Mouse (Mus musculus) neural tube, embryonic 12.5 days (tissue): Measurements from ENCODE around the gene Baz2b. TPM values are rescaled to one million over a fixed set of nuclear protein-coding genes. Genes with fewer than 3 reads are reported as not detected.
"Not testable (repeated sequence)": the region's sequence is repeated elsewhere in the genome, so short reads cannot be mapped to it uniquely, and the experiment has no call there.

Source experiments
- ATAC-seq: fragments of 200-750 bp; cut with Nextera tagmentation; 2 replicates; pipeline ENCODE4 v1.8.0; 2017; ENCODE audit warnings: low read depth, mild to moderate bottlenecking, moderate TSS enrichment, moderate library complexity; ENCODE audit not compliant: low FRiP score
- H3K27ac ChIP-seq: fragments of 300-500 bp; sonication (generic); 2 replicates; pipeline ENCODE4 v1.5.1; 2016
- H3K27me3 ChIP-seq: fragments of 300-500 bp; sonication (generic); replicated peaks from 2 replicates; pipeline ENCODE4 v1.6.1; 2016; ENCODE audit warnings: mild to moderate bottlenecking
- H3K36me3 ChIP-seq: fragments of 300-500 bp; sonication (generic); 2 replicates; pipeline ENCODE4 v1.6.1; 2016; ENCODE audit warnings: mild to moderate bottlenecking
- H3K4me1 ChIP-seq: fragments of 300-500 bp; sonication (generic); 2 replicates; pipeline ENCODE4 v1.6.1; 2016
- H3K4me2 ChIP-seq: fragments of 300-500 bp; sonication (generic); replicated peaks from 2 replicates; pipeline ENCODE4 v1.6.1; 2016; ENCODE audit warnings: mild to moderate bottlenecking
- H3K4me3 ChIP-seq: fragments of 300-500 bp; sonication (generic); 2 replicates; pipeline ENCODE4 v1.5.1; 2016
- H3K9ac ChIP-seq: fragments of 300-500 bp; sonication (generic); 2 replicates; pipeline ENCODE4 v1.6.1; 2016; ENCODE audit warnings: mild to moderate bottlenecking
- H3K9me3 ChIP-seq: fragments of 300-500 bp; sonication (generic); 2 replicates; pipeline ENCODE4 v1.6.1; 2016; ENCODE audit warnings: mild to moderate bottlenecking
- WGBS: fragments of 180-500 bp; shearing (Covaris S2); methylation state at CpG from one replicate; pipeline ENCODE4 v1.1.7; 2016; 5-methylcytosine and 5-hydroxymethylcytosine counted together
- polyA plus RNA-seq: library from polyadenylated mRNA; unstranded; fragments of >200 nt; fragmentation: Nextera tagmentation; extraction: Ambion mirVana; gene quantifications from 2 replicates; pipeline ENCODE4 v1.2.1, GENCODE M21; 2016

The Baz2b gene
- polyA plus RNA-seq, 1 experiment from 2014 or later, result 78.3 TPM

GRCm38 (mm10) chr2:59851885-59852284, 357.8 kb downstream of the Baz2b start:
- WGBS, result 90% methylated on average over 5 of the region's 5 CpGs
- not testable (repeated sequence) for H3K27me3 ChIP-seq, ATAC-seq, H3K4me3 ChIP-seq, H3K36me3 ChIP-seq, H3K9ac ChIP-seq, H3K9me3 ChIP-seq, H3K27ac ChIP-seq, H3K4me1 ChIP-seq, H3K4me2 ChIP-seq

Other genes with a start within 250 kb of the Baz2b start
- 85.0 and 88.7 TPM in 2 replicates for gene March7, start within 50 bp of the Baz2b start, polyA plus RNA-seq
- 14.8 and 15.1 TPM in 2 replicates for gene Cd302, start 74.6 kb upstream of the Baz2b start, polyA plus RNA-seq
- 1.5 and 1.6 TPM in 2 replicates for gene Ly75, start 173.5 kb upstream of the Baz2b start, polyA plus RNA-seq